Mouse (Mus musculus): ENCODE data around the gene Gtsf2.

Gtsf2 gene

GRCm38 (mm10) chr15:103393577-103393976 is 54.7 kb downstream of the Gtsf2 start:
- DNase-seq (ENCODE audit: low spot score in 2 of 2), result no peak

Data from frontal cortex, postnatal 36 days (tissue).